Mouse (Mus musculus) forebrain, embryonic 10.5 days (tissue): ENCODE data around the gene Arhgap1. TPM values are rescaled to one million over a fixed set of nuclear protein-coding genes. Genes with fewer than 3 reads are reported as not detected.

ENCODE experiments used
- DNase-seq: peaks from one replicate; pipeline ENCODE4 v3.0.0-alpha.2; 2017; ENCODE audit warnings: low spot score; ENCODE audit errors: extremely low spot score
- H3K27ac ChIP-seq: fragments of 300-500 bp; sonication (generic); 2 replicates; pipeline ENCODE4 v1.5.1; 2016; ENCODE audit warnings: mild to moderate bottlenecking
- H3K27me3 ChIP-seq: fragments of 300-500 bp; sonication (generic); 2 replicates; pipeline ENCODE4 v1.6.1; 2016; ENCODE audit warnings: mild to moderate bottlenecking; ENCODE audit not compliant: poor library complexity, severe bottlenecking
- H3K36me3 ChIP-seq: fragments of 300-500 bp; sonication (generic); replicated peaks from 2 replicates; pipeline ENCODE4 v1.6.1; 2016; ENCODE audit warnings: mild to moderate bottlenecking, moderate library complexity
- H3K4me1 ChIP-seq: fragments of 300-500 bp; sonication (generic); 2 replicates; pipeline ENCODE4 v1.6.1; 2016
- H3K4me3 ChIP-seq: fragments of 300-500 bp; sonication (generic); 2 replicates; pipeline ENCODE4 v1.5.1; 2016; ENCODE audit warnings: mild to moderate bottlenecking, moderate library complexity
- H3K9me3 ChIP-seq: fragments of 300-500 bp; sonication (generic); 2 replicates; pipeline ENCODE4 v1.6.1; 2016; ENCODE audit warnings: mild to moderate bottlenecking, moderate library complexity
- WGBS: fragments of 180-500 bp; shearing (Covaris S2); methylation state at CpG from one replicate; pipeline ENCODE4 v1.1.7; 2016; 5-methylcytosine and 5-hydroxymethylcytosine counted together
- polyA plus RNA-seq: library from polyadenylated mRNA; unstranded; fragments of >200 nt; fragmentation: Nextera tagmentation; extraction: Ambion mirVana; gene quantifications from 2 replicates; pipeline ENCODE4 v1.2.1, GENCODE M21; 2016

The Arhgap1 gene
- polyA plus RNA-seq, 1 experiment from 2014 or later, result 70.0 TPM

DNA sequence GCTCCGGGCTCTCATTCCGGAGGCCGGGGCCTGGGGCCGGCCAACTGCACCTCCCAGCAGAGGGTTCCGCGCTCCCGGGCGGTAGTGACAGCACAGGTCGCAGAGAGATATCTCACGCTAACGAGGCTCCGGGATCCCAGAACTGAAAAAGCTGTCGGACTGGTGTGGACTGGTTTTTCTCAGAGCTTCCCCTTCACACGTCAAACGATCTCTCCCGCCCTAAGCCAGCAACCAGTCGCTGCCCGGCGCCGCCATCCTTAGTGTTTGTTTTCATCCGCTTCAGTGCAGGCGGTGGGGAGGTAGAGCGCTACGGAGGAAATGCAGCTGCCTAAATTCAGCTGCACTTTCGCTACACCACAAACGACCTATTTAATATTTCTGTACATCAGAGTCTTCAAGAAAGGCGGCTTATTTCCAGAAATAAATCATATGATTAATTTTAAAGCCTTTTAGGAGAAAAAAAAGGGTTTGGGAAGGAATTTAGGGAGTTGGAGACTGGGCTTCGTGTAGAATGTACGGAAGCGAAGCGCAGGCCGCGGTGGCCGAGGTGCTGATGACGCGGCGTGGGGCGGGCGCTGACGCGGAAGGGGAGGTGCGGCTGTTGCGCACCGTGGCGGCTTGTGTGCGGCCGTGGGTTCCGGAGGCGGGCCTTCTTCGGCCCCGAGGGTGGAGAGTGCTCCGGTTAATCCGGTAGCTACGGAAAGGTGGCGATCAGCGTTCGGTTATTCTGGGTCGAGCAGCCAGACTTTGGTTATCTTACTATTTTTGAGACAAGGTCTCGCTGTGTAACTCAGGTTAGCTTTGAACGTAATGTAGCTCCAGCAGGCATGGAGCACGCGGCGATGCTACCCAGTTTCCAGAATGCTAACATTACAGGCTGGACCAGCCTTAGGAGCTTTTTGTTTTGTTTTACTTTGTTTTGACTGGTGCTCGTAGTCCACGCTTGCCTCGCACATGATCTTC, 60.9 kb downstream of the Arhgap1 start, which contains the start of the genes Atg13 and Harbi1:
Gene Atg13, minus strand, starts transcription at position 305 of the 963 bp plus-strand sequence.
Gene Harbi1, plus strand, starts transcription at position 581 of the 963 bp plus-strand sequence.
- H3K27ac ChIP-seq, result peak within 1 kb of the TSS; percentile 91
- peaks cover 6% of the 10 kb centered on the region; the same call in 1 of the 2 replicates for H3K36me3 ChIP-seq
- under 1% methylated on average over 66 of the region's 66 CpGs for WGBS
- H3K4me1 ChIP-seq, result peaks cover 21% of the 10 kb centered on the region
- DNase-seq, result peak; percentile 89
- H3K4me3 ChIP-seq, result peak within 1 kb of the TSS; percentile 91
- H3K9me3 ChIP-seq, result no peaks in the 10 kb centered on the region
- no peaks in the 10 kb centered on the region for H3K27me3 ChIP-seq

- H3K9me3 ChIP-seq, result no peaks in the 10 kb centered on the region
- 7% methylated on average over 8 of the region's 8 CpGs for WGBS
- H3K4me1 ChIP-seq, result peaks cover 21% of the 10 kb centered on the region
- H3K27me3 ChIP-seq, result no peaks in the 10 kb centered on the region
- H3K36me3 ChIP-seq, result peaks cover 14% of the 10 kb centered on the region; the same call in 1 of the 2 replicates
- peak overlapping the region; percentile 91 for H3K27ac ChIP-seq
- DNase-seq, result no peak
- peak overlapping the region; percentile 91 for H3K4me3 ChIP-seq
Measured at GRCm38 (mm10) chr2:91711256-91711925, 61.7 kb downstream of the Arhgap1 start.

GRCm38 (mm10) chr2:91714921-91715320, 65.3 kb downstream of the Arhgap1 start:
- Histone ChIP-seq H3K9me3 (no peaks in the 10 kb centered on the region), H3K27me3 (no peaks in the 10 kb centered on the region), H3K4me3 (no peak overlapping the region), H3K4me1 (peaks cover 14% of the 10 kb centered on the region), H3K27ac (no peak overlapping the region), H3K36me3 (peaks cover 17% of the 10 kb centered on the region; the same call in 1 of the 2 replicates)
- DNase-seq, result no peak
- WGBS, result 84% methylated on average over 1 of the region's 1 CpGs

DNA sequence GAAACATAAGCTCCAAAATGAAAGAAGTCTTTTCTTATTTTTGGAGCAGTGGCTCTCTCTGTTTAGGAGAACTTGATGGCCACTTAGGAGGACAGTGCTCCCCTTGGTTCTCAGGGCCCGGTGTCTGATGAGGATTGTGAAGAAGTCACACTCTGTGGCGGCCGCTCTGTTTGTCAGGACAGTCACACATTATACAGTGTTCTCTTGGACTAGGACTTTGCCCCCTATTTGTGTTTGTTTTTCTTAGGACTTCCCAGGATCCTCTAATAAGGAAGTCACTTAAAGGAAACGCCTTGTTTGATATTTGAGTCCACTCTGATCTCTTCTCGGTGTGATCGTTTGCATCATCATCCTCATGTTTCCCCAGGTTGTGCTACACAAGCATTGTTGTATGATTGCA, 68.6 kb downstream of the Arhgap1 start:
- Histone ChIP-seq H3K27ac (no peak overlapping the region), H3K4me1 (no peaks in the 10 kb centered on the region), H3K27me3 (no peaks in the 10 kb centered on the region), H3K9me3 (no peaks in the 10 kb centered on the region), H3K4me3 (no peak overlapping the region), H3K36me3 (peaks cover 26% of the 10 kb centered on the region)
- no peak for DNase-seq
- WGBS, result 90% methylated on average over 6 of the region's 6 CpGs

Other genes with a start within 250 kb of the Arhgap1 start
- 95.7 and 100 TPM in 2 replicates for gene 1110051M20Rik, start 205.2 kb upstream of the Arhgap1 start, polyA plus RNA-seq
- 10.6 and 11.3 TPM in 2 replicates for gene Lrp4, start 192.3 kb upstream of the Arhgap1 start, polyA plus RNA-seq
- gene Ckap5, start 123.1 kb upstream of the Arhgap1 start, polyA plus RNA-seq, result 150 and 154 TPM in 2 replicates
- 0.06 TPM in 1 of 2 replicates, not detected in the other for gene F2, start 13.4 kb upstream of the Arhgap1 start, polyA plus RNA-seq
- 10.1 and 11.6 TPM in 2 replicates for gene Zfp408, start 69 bp upstream of the Arhgap1 start, polyA plus RNA-seq
- 20.6 and 21.6 TPM in 2 replicates for gene Atg13, start 60.7 kb downstream of the Arhgap1 start, polyA plus RNA-seq
- gene Harbi1, start 61.0 kb downstream of the Arhgap1 start, polyA plus RNA-seq, result 22.9 and 23.2 TPM in 2 replicates
- 21.5 and 23.2 TPM in 2 replicates for gene Ambra1, start 80.3 kb downstream of the Arhgap1 start, polyA plus RNA-seq